Mouse (Mus musculus) brain, embryonic 14.5 days (tissue): ENCODE data around the gene Lgals9.

Source experiments
- CTCF ChIP-seq: fragments of 200-500 bp; IDR thresholded peaks from 2 replicates; pipeline ENCODE4 v1.5.1; 2012; ENCODE audit warnings: inconsistent platforms, mild to moderate bottlenecking, moderate library complexity, borderline replicate concordance; ENCODE audit not compliant: insufficient read depth, insufficient read length; ENCODE audit errors: extremely low read depth
- POLR2A ChIP-seq: fragments of 200-500 bp; IDR thresholded peaks from 2 replicates; pipeline ENCODE4 v1.6.1; 2012; ENCODE audit warnings: mild to moderate bottlenecking, inconsistent platforms, borderline replicate concordance; ENCODE audit not compliant: poor library complexity, insufficient read depth, insufficient read length, severe bottlenecking; ENCODE audit errors: extremely low read depth

GRCm38 (mm10) chr11:79017161-79017606 is 32.4 kb upstream of the Lgals9 start:
- TF ChIP-seq POLR2A (no peak), CTCF (no peak)
